9 mouse cellular contexts compared by ENCODE assay signal in genomic region chr10:10307384-10307783, GRCm38 (mm10).
A peak's percentile ranks its signal among the peaks of the same experiment; 100 is the strongest.
DNase-seq lines count a peak whose midpoint lies in the region.
"Had no signal": no experiment of that assay in that cellular context is flagged by ENCODE, and none has a peak within 500 bp of the region (broad histone marks: within the 10 kb centered on the region; RNA-seq: fewer than 3 reads in every experiment).

No protein-coding gene starts in this region.

- peak; percentile 40 for DNase-seq in adrenal gland, postnatal 14 days
- no peak for DNase-seq in adrenal gland, postnatal 4 days (ENCODE audit: low spot score in 2 of 2)
- DNase-seq in testis, postnatal 10 days (ENCODE audit: low spot score), result peak; percentile 44
- no peak for DNase-seq in testis, postnatal 14 days (ENCODE audit: low spot score)
- DNase-seq in kidney, postnatal 4 days, result peak; percentile 38 to 61
- DNase-seq in naive thymus-derived CD4-positive, alpha-beta T cell, adult 2 months (ENCODE audit: low read depth), result peak; percentile 58
- no peak for DNase-seq in cerebellum, adult 9-10 months
- DNase-seq in gastrocnemius, adult 8-10 months (ENCODE audit: low spot score in 2 of 2), result no peak
- DNase-seq: liver, embryonic 13.5 days had no signal

Comparison
In these comparisons a context has a peak if more than half of its experiments do, and no peak if none do; other contexts are left out.
1. DNase-seq: peak in adrenal gland, postnatal 14 days (single experiment), testis, postnatal 10 days (single experiment), kidney, postnatal 4 days (2 of 2) and naive thymus-derived CD4-positive, alpha-beta T cell, adult 2 months (single experiment); none in adrenal gland, postnatal 4 days (0 of 2), testis, postnatal 14 days (single experiment), cerebellum, adult 9-10 months (single experiment) and gastrocnemius, adult 8-10 months (0 of 2).